Mouse (Mus musculus) neural tube, embryonic 12.5 days (tissue): ENCODE data around the gene Tex33. TPM values are rescaled to one million over a fixed set of nuclear protein-coding genes. Genes with fewer than 3 reads are reported as not detected.
"Not testable (repeated sequence)": the region's sequence is repeated elsewhere in the genome, so short reads cannot be mapped to it uniquely, and the experiment has no call there.

Experiments
- ATAC-seq: fragments of 200-750 bp; cut with Nextera tagmentation; 2 replicates; pipeline ENCODE4 v1.8.0; 2017; ENCODE audit warnings: low read depth, mild to moderate bottlenecking, moderate TSS enrichment, moderate library complexity; ENCODE audit not compliant: low FRiP score
- H3K27ac ChIP-seq: fragments of 300-500 bp; sonication (generic); 2 replicates; pipeline ENCODE4 v1.5.1; 2016
- H3K27me3 ChIP-seq: fragments of 300-500 bp; sonication (generic); replicated peaks from 2 replicates; pipeline ENCODE4 v1.6.1; 2016; ENCODE audit warnings: mild to moderate bottlenecking
- H3K36me3 ChIP-seq: fragments of 300-500 bp; sonication (generic); 2 replicates; pipeline ENCODE4 v1.6.1; 2016; ENCODE audit warnings: mild to moderate bottlenecking
- H3K4me1 ChIP-seq: fragments of 300-500 bp; sonication (generic); 2 replicates; pipeline ENCODE4 v1.6.1; 2016
- H3K4me2 ChIP-seq: fragments of 300-500 bp; sonication (generic); replicated peaks from 2 replicates; pipeline ENCODE4 v1.6.1; 2016; ENCODE audit warnings: mild to moderate bottlenecking
- H3K4me3 ChIP-seq: fragments of 300-500 bp; sonication (generic); 2 replicates; pipeline ENCODE4 v1.5.1; 2016
- H3K9ac ChIP-seq: fragments of 300-500 bp; sonication (generic); 2 replicates; pipeline ENCODE4 v1.6.1; 2016; ENCODE audit warnings: mild to moderate bottlenecking
- H3K9me3 ChIP-seq: fragments of 300-500 bp; sonication (generic); 2 replicates; pipeline ENCODE4 v1.6.1; 2016; ENCODE audit warnings: mild to moderate bottlenecking
- WGBS: fragments of 180-500 bp; shearing (Covaris S2); methylation state at CpG from one replicate; pipeline ENCODE4 v1.1.7; 2016; 5-methylcytosine and 5-hydroxymethylcytosine counted together
- microRNA-seq: library from miRNA; unstranded; fragments of <30 nt; microRNA quantifications from one replicate; pipeline ENCODE4, GENCODE M21; 2017
- polyA plus RNA-seq: library from polyadenylated mRNA; unstranded; fragments of >200 nt; fragmentation: Nextera tagmentation; extraction: Ambion mirVana; gene quantifications from 2 replicates; pipeline ENCODE4 v1.2.1, GENCODE M21; 2016

Gene Tex33
- polyA plus RNA-seq, 1 experiment from 2014 or later: not detected

GRCm38 (mm10) chr15:78330706-78331105 is 65.0 kb downstream of the Tex33 start:
- H3K4me1 ChIP-seq: no peaks in the 10 kb centered on the region
- 88% methylated on average over 4 of the region's 4 CpGs for WGBS
- H3K27me3 ChIP-seq: no peaks in the 10 kb centered on the region
- no peak overlapping the region for H3K9ac ChIP-seq
- no peak for ATAC-seq
- no peak overlapping the region for H3K4me2 ChIP-seq
- no peaks in the 10 kb centered on the region for H3K36me3 ChIP-seq
- no peak overlapping the region for H3K27ac ChIP-seq
- H3K4me3 ChIP-seq: no peak overlapping the region
- no peaks in the 10 kb centered on the region for H3K9me3 ChIP-seq

GRCm38 (mm10) chr15:78329972-78330371 is 65.7 kb downstream of the Tex33 start:
- H3K36me3 ChIP-seq, H3K4me1 ChIP-seq, H3K9me3 ChIP-seq, H3K9ac ChIP-seq, H3K4me2 ChIP-seq, ATAC-seq, H3K4me3 ChIP-seq, H3K27me3 ChIP-seq, H3K27ac ChIP-seq: not testable (repeated sequence)
- 84% methylated on average over 6 of the region's 6 CpGs for WGBS

- H3K27me3 ChIP-seq: no peaks in the 10 kb centered on the region
- ATAC-seq: no peak
- WGBS: 76% methylated on average over 3 of the region's 3 CpGs
- no peak overlapping the region for H3K4me3 ChIP-seq
- no peak overlapping the region for H3K9ac ChIP-seq
- H3K27ac ChIP-seq: no peak overlapping the region
- no peaks in the 10 kb centered on the region for H3K36me3 ChIP-seq
- H3K4me1 ChIP-seq: no peaks in the 10 kb centered on the region
- H3K9me3 ChIP-seq: no peaks in the 10 kb centered on the region
- H3K4me2 ChIP-seq: no peak overlapping the region
Observed at GRCm38 (mm10) chr15:78328520-78329097, 67.1 kb downstream of the Tex33 start.

Small RNAs within 50 kb of the gene (microRNA-seq; reads per million reads assigned to microRNA genes)
- not detected for gene Mir7676-2

Other genes starting within 250 kb of the Tex33 start
- 101 and 106 TPM in 2 replicates for gene Ift27, start 221.8 kb downstream of the Tex33 start, polyA plus RNA-seq
- 0.43 and 1.1 TPM in 2 replicates for gene Pvalb, start 189.5 kb downstream of the Tex33 start, polyA plus RNA-seq
- gene Ncf4, start 151.1 kb downstream of the Tex33 start, polyA plus RNA-seq: 3.4 and 4.6 TPM in 2 replicates
- gene Csf2rb2, start 90.2 kb downstream of the Tex33 start, polyA plus RNA-seq: 0.10 and 0.22 TPM in 2 replicates
- 1.2 TPM in 2 replicates for gene Csf2rb, start 70.2 kb downstream of the Tex33 start, polyA plus RNA-seq
- 7.6 and 9.2 TPM in 2 replicates for gene Tst, start 10.0 kb upstream of the Tex33 start, polyA plus RNA-seq
- gene Mpst, start 10.5 kb upstream of the Tex33 start, polyA plus RNA-seq: 2.1 and 2.8 TPM in 2 replicates
- 88.1 and 91.9 TPM in 2 replicates for gene Kctd17, start 32.7 kb upstream of the Tex33 start, polyA plus RNA-seq
- 0.71 TPM in 1 of 2 replicates, not detected in the other for gene Tmprss6, start 72.7 kb upstream of the Tex33 start, polyA plus RNA-seq
- not detected in 2 replicates for gene Il2rb, start 99.4 kb upstream of the Tex33 start, polyA plus RNA-seq
- gene C1qtnf6, start 135.5 kb upstream of the Tex33 start, polyA plus RNA-seq: 7.1 and 8.7 TPM in 2 replicates
- gene Sstr3, start 148.8 kb upstream of the Tex33 start, polyA plus RNA-seq: 0.18 and 0.24 TPM in 2 replicates
- 7.7 and 9.0 TPM in 2 replicates for gene Rac2, start 176.9 kb upstream of the Tex33 start, polyA plus RNA-seq
- gene Cyth4, start 201.1 kb upstream of the Tex33 start, polyA plus RNA-seq: 6.4 and 6.6 TPM in 2 replicates